Mouse (Mus musculus) c-Kit-positive CD71-positive TER-119-negative erythroid progenitor cells, embryonic 14.5 days (primary cell): ENCODE data around the gene Olfr1200.

ENCODE experiments used
- DNase-seq: peaks from one replicate; pipeline ENCODE4 v3.0.0-alpha.2; 2013; ENCODE audit warnings: low read depth

The Olfr1200 gene

DNA sequence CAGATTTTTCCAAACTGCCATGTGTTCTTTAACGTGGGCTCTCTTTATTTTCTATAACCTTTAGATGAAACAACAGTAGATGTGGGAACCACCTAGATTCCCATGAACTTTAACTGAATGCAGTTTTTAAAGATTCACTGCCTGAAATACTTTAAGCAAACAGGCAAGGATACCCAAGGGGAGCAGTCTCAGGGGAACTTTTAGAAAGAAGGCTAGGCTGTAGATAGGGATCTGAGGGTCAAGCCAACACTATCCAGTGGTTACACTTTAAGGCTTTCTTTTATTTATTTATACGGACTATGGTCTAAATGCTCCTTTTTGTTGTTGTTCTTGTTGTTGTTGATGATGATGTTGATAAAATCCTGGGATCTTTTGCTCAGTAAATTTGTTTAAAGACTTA lies at the start of gene Olfr1200:
Gene Olfr1200, minus strand, starts transcription at position 101 of the 400 bp plus-strand sequence.
- DNase-seq: no peak

GRCm38 (mm10) chr2:88814196-88814595 lies 43.9 kb upstream of the Olfr1200 start, which contains the start of gene Olfr1202:
Olfr1202 (plus strand) TSS chr2:88814496.
- DNase-seq: no peak

DNA sequence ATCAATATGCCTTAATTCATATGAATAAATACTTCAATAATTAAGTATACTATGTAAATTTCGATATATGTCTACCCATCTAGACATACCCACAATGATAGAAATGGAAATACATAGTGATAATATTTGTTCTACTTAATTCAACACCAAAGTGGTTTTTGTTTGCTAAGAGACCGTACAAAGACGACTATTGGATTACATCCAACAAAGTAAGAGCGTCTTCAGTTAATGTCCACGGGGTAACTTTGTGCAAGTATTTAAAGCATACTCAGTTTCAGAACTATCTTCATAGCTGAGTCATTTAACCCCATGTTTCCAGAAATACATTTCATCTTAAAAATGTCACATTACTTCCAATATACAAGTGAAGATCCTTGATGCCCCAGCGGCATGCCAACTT lies 22.4 kb upstream of the Olfr1200 start, which contains the start of gene Olfr1201:
Gene Olfr1201, plus strand, starts transcription at position 301 of the 400 bp plus-strand sequence.
- DNase-seq: no peak

DNA sequence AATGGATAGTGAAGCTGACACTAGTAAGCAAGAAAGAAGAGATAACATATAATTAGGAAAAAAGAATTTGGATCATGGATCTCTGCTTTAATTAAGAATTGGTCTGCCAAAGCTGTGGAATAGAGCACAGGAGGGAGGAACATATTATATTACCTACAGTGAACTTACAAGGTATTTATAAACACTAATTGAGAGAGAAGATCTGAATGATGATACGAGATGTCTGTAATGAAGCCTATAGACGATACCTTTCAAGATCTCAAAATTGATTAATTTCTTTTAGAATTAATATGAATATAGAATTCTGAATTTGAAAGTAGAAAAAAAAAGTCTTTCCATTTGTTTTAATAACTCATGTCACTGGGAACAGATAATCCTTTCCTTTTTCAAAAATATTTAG lies 9.9 kb downstream of the Olfr1200 start, which contains the start of gene Olfr1199:
Gene Olfr1199, minus strand, starts transcription at position 101 of the 400 bp plus-strand sequence.
- no peak for DNase-seq

DNA sequence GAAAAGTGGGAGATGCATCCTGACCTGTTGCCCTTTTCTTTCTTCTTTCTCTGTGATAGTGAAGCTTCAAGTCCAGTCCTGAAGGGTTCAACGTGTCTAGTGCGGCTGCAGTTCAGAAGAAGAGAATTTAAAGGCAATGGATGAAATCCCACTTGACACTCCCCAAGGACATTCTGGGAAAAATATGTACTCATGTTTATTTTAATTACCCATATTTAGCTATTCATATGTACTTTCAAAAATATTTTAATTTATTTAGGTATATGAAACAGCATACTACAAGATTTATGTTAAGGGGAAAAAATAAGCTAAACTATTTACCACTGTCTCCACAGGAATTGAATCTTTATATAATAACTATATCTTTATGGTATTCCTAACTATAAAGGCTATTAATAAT lies 19.0 kb downstream of the Olfr1200 start, which contains the start of gene Olfr1198:
Gene Olfr1198, minus strand, starts transcription at position 101 of the 400 bp plus-strand sequence.
- DNase-seq: no peak

DNA sequence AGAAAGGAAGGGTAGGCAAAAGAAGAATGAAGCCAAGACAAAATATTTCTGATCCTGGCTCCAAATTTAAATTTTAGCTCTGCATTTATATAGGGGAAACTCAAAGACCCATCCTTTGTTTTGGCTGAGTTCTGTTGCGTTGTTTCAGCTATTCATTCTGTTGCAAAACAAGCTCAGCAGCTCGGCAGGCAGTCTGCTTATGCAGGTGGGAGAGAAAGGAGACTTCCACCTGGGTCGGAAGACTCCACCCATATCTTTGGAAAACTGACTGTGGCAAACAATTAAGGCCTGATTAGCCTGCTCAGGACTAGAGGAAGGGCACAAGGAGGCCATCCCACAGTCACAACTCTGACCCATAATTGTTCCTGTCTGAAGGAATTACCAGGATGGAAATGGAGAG lies 26.9 kb downstream of the Olfr1200 start:
- DNase-seq: no peak

DNA sequence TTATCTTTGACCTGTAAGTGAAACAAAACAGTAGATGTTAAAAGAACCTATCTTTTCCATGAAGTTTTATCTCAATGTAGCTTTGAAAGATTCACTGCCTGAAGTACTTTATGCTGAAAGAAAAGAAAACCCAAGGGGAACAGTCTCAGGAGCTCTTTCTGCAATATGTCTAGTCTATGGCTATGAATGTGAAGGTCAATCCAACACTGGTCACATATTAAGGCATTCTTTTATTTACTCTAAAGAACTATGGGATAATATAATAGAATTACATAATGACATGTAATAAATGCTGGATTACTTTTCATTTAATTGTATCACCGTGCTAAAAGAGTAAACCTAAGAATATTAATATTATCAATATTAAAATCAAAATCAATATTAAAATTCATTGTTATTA lies 38.0 kb downstream of the Olfr1200 start, which contains the start of gene Olfr1197:
Gene Olfr1197, minus strand, starts transcription at position 101 of the 400 bp plus-strand sequence.
- no peak for DNase-seq
